Mouse (Mus musculus) midbrain, embryonic 12.5 days (tissue): ENCODE results near the gene Yap1. TPM values are rescaled to one million over a fixed set of nuclear protein-coding genes. Genes with fewer than 3 reads are reported as not detected.

Source experiments
- ATAC-seq: fragments of 200-750 bp; cut with Nextera tagmentation; 2 replicates; pipeline ENCODE4 v1.8.0; 2017; ENCODE audit warnings: low read depth, moderate TSS enrichment, moderate library complexity; ENCODE audit not compliant: low FRiP score
- H3K27ac ChIP-seq: fragments of 300-500 bp; sonication (generic); replicated peaks from 2 replicates; pipeline ENCODE4 v1.5.1; 2016; ENCODE audit warnings: mild to moderate bottlenecking
- H3K27me3 ChIP-seq: fragments of 300-500 bp; sonication (generic); 2 replicates; pipeline ENCODE4 v1.6.1; 2016; ENCODE audit warnings: mild to moderate bottlenecking
- H3K36me3 ChIP-seq: fragments of 300-500 bp; sonication (generic); 2 replicates; pipeline ENCODE4 v1.6.1; 2016
- H3K4me1 ChIP-seq: fragments of 300-500 bp; sonication (generic); 2 replicates; pipeline ENCODE4 v1.6.1; 2016
- H3K4me2 ChIP-seq: fragments of 300-500 bp; sonication (generic); replicated peaks from 2 replicates; pipeline ENCODE4 v1.6.1; 2016; ENCODE audit warnings: mild to moderate bottlenecking, moderate library complexity
- H3K4me3 ChIP-seq: fragments of 300-500 bp; sonication (generic); 2 replicates; pipeline ENCODE4 v1.5.1; 2016; ENCODE audit warnings: mild to moderate bottlenecking
- H3K9ac ChIP-seq: fragments of 300-500 bp; sonication (generic); replicated peaks from 2 replicates; pipeline ENCODE4 v1.6.1; 2016; ENCODE audit warnings: mild to moderate bottlenecking, moderate library complexity
- H3K9me3 ChIP-seq: fragments of 300-500 bp; sonication (generic); 2 replicates; pipeline ENCODE4 v1.6.1; 2016; ENCODE audit warnings: mild to moderate bottlenecking
- WGBS: fragments of 180-500 bp; shearing (Covaris S2); methylation state at CpG from one replicate; pipeline ENCODE4 v1.1.7; 2016; 5-methylcytosine and 5-hydroxymethylcytosine counted together
- polyA plus RNA-seq: library from polyadenylated mRNA; unstranded; fragments of >200 nt; fragmentation: Nextera tagmentation; extraction: Ambion mirVana; gene quantifications from 2 replicates; pipeline ENCODE4 v1.2.1, GENCODE M21; 2016

Gene Yap1
- polyA plus RNA-seq, 1 experiment from 2014 or later = 32.0 TPM

- Histone ChIP-seq H3K4me2 (no peak overlapping the region), H3K27me3 (peaks cover 8% of the 10 kb centered on the region; the same call in 1 of the 2 replicates), H3K9ac (no peak overlapping the region), H3K4me1 (peaks cover 25% of the 10 kb centered on the region), H3K36me3 (peaks cover 23% of the 10 kb centered on the region; the same call in 1 of the 2 replicates), H3K4me3 (no peak overlapping the region), H3K9me3 (no peaks in the 10 kb centered on the region), H3K27ac (no peak overlapping the region)
- no peak for ATAC-seq
- 49% methylated on average over 7 of the region's 7 CpGs for WGBS
These were observed 3.0 kb downstream of the Yap1 start for GRCm38 (mm10) chr9:8001352-8001751.

GRCm38 (mm10) chr9:7994275-7994674, 10.1 kb downstream of the Yap1 start:
- peaks cover 17% of the 10 kb centered on the region; the same call in 1 of the 2 replicates for H3K36me3 ChIP-seq
- H3K27ac ChIP-seq = no peak overlapping the region
- H3K4me3 ChIP-seq = no peak overlapping the region
- 81% methylated on average over 5 of the region's 5 CpGs for whole genome bisulfite sequencing
- no peak overlapping the region for H3K9ac ChIP-seq
- no peaks in the 10 kb centered on the region for H3K9me3 ChIP-seq
- H3K4me2 ChIP-seq = no peak overlapping the region
- H3K4me1 ChIP-seq = no peaks in the 10 kb centered on the region; the same call in 1 of the 2 replicates
- 0 out of 2 replicates have a peak, but pooled peaks have one; percentile 47 for ATAC-seq
- no peaks in the 10 kb centered on the region for H3K27me3 ChIP-seq

- Histone ChIP-seq H3K27ac (no peak overlapping the region), H3K4me1 (no peaks in the 10 kb centered on the region), H3K9me3 (no peaks in the 10 kb centered on the region), H3K9ac (no peak overlapping the region), H3K4me2 (no peak overlapping the region), H3K4me3 (no peak overlapping the region), H3K36me3 (peaks cover 7% of the 10 kb centered on the region; the same call in 1 of the 2 replicates), H3K27me3 (no peaks in the 10 kb centered on the region)
- ATAC-seq = no peak
- WGBS = 81% methylated on average over 3 of the region's 3 CpGs
These were observed 11.7 kb downstream of the Yap1 start for GRCm38 (mm10) chr9:7992651-7993050.

DNA sequence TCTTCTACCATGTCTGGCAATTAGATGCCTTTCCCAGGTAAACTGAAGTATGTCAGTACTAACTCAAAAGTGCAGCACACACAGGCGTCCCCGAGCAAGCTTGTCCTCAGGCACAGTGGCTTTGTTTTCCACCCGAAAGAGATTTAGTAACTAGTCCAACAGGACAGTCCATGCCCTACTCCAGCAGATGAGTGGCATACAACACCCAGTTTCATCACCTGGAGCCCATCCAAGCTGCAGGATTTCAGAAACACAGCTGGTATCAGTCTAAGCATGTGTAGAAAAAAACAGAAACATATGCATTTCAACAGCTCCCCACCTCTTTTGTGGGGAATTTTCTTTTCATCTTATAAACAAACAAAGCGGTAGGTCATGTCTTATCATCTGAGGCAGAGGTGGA, 13.5 kb downstream of the Yap1 start:
- H3K9me3 ChIP-seq = no peaks in the 10 kb centered on the region
- H3K27ac ChIP-seq = no peak overlapping the region
- no peak for ATAC-seq
- no peak overlapping the region for H3K4me2 ChIP-seq
- 90% methylated on average over 4 of the region's 4 CpGs for WGBS
- no peak overlapping the region for H3K4me3 ChIP-seq
- no peaks in the 10 kb centered on the region for H3K27me3 ChIP-seq
- peaks cover 4% of the 10 kb centered on the region; the same call in 1 of the 2 replicates for H3K36me3 ChIP-seq
- H3K4me1 ChIP-seq = no peaks in the 10 kb centered on the region
- H3K9ac ChIP-seq = no peak overlapping the region

GRCm38 (mm10) chr9:7987119-7987518, 17.3 kb downstream of the Yap1 start:
- no peaks in the 10 kb centered on the region for H3K27me3 ChIP-seq
- no peak overlapping the region for H3K4me2 ChIP-seq
- no peaks in the 10 kb centered on the region for H3K9me3 ChIP-seq
- no peak for ATAC-seq
- H3K36me3 ChIP-seq = peaks cover 4% of the 10 kb centered on the region; the same call in 1 of the 2 replicates
- H3K4me3 ChIP-seq = no peak overlapping the region
- H3K9ac ChIP-seq = no peak overlapping the region
- 88% methylated on average over 5 of the region's 5 CpGs for WGBS
- peaks cover 4% of the 10 kb centered on the region; the same call in 1 of the 2 replicates for H3K4me1 ChIP-seq
- no peak overlapping the region for H3K27ac ChIP-seq

DNA sequence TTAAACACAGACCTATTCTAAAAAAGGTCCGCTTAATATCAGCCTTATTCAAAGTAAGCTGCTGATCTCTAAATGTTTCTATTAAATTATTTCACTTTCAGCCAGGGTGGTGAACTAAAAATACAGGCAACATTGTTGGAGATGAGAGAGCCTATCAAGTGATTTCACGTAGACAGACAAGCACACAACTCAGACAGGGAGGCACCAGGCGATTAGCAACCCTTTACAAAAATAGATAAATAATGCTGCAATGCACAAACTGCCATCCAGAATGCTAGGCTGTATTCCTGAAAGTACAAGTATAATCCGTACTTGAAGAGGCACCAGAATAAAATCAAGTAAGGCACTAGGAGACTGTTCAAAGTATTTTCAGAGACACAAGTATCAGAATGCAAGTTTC, 20.1 kb downstream of the Yap1 start:
- Histone ChIP-seq H3K27ac (no peak overlapping the region), H3K4me1 (peaks cover 4% of the 10 kb centered on the region; the same call in 1 of the 2 replicates), H3K4me3 (no peak overlapping the region), H3K9ac (no peak overlapping the region), H3K27me3 (no peaks in the 10 kb centered on the region), H3K9me3 (no peaks in the 10 kb centered on the region), H3K4me2 (no peak overlapping the region), H3K36me3 (no peaks in the 10 kb centered on the region)
- 77% methylated on average over 4 of the region's 4 CpGs for WGBS
- no peak for ATAC-seq

DNA sequence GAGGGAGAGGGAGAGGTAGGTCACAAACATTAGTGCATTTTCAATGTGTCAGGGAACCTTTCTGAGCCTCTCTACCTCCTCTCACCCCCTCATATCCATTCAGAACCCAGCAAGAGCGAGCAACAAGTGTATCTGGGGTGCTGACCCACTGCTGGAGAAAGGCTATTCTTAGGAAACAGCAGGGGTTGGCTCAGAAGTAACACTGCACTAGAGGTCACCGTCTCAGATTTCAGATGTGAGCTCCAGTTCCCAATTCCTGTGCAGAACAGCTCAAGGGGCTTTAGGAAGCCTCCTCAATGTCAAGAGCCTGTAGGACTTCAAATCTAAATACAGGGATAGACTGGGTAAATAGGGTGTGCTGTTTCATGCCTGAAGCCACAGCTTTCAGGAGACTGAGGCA, 20.7 kb downstream of the Yap1 start:
- H3K4me1 ChIP-seq = peaks cover 4% of the 10 kb centered on the region; the same call in 1 of the 2 replicates
- H3K4me3 ChIP-seq = no peak overlapping the region
- H3K27ac ChIP-seq = no peak overlapping the region
- ATAC-seq = no peak
- no peaks in the 10 kb centered on the region for H3K27me3 ChIP-seq
- H3K36me3 ChIP-seq = no peaks in the 10 kb centered on the region
- H3K9ac ChIP-seq = no peak overlapping the region
- H3K9me3 ChIP-seq = no peaks in the 10 kb centered on the region
- no peak overlapping the region for H3K4me2 ChIP-seq
- WGBS = 11% methylated on average over 2 of the region's 2 CpGs

- 90% methylated on average over 2 of the region's 2 CpGs for WGBS
- Histone ChIP-seq H3K27me3 (no peaks in the 10 kb centered on the region), H3K36me3 (no peaks in the 10 kb centered on the region), H3K27ac (no peak overlapping the region), H3K4me3 (no peak overlapping the region), H3K4me1 (peaks cover 4% of the 10 kb centered on the region; the same call in 1 of the 2 replicates), H3K9me3 (no peaks in the 10 kb centered on the region), H3K9ac (no peak overlapping the region), H3K4me2 (no peak overlapping the region)
- ATAC-seq = no peak
These were observed 24.2 kb downstream of the Yap1 start for GRCm38 (mm10) chr9:7980162-7980561.

DNA sequence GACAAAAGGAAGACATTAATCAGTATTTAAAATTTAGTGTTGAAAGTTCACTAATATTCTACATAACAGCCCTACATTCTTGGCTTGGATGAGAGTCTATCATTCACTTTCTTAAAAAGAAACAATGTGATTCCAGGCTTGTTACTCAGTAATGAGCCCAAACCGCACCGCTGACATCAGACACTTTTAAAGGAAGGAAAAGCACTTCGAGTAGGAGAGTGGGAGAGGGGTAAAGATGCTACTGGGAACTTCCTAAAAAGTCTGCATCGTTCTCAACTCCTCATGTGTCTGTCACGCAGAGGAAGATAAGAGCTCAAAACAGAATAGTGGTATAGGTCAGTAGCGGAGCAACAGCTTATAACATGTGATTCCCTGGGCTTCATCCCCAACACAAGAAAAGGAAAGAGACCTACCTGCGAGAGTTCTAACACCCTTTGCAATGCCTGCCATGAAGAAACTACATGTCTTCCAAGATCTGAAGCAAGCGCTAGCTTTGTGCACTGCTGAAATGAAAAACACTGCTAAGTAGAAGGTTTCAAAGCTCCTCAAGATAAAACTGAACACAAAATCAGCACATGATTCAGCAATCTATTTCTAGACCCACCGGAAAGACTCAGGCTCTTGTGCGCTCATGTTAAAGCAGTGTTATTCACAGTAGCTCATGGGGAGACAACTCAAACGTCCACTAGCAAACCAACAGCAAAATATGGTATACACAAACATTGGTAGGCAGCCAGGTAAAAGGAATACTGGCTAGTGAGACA, 25.1 kb downstream of the Yap1 start:
- Histone ChIP-seq H3K4me2 (no peak overlapping the region), H3K27me3 (no peaks in the 10 kb centered on the region), H3K9me3 (no peaks in the 10 kb centered on the region), H3K27ac (no peak overlapping the region), H3K9ac (no peak overlapping the region), H3K4me1 (peaks cover 4% of the 10 kb centered on the region; the same call in 1 of the 2 replicates), H3K36me3 (no peaks in the 10 kb centered on the region), H3K4me3 (no peak overlapping the region)
- no peak for ATAC-seq
- 94% methylated on average over 11 of the region's 11 CpGs for WGBS

- H3K9ac ChIP-seq = no peak overlapping the region
- 93% methylated on average over 3 of the region's 3 CpGs for WGBS
- H3K4me1 ChIP-seq = 0 out of 2 replicates have a peak, but pooled peaks cover under 1% of the 10 kb centered on the region
- H3K4me3 ChIP-seq = no peak overlapping the region
- no peak overlapping the region for H3K4me2 ChIP-seq
- no peaks in the 10 kb centered on the region for H3K27me3 ChIP-seq
- no peak overlapping the region for H3K27ac ChIP-seq
- H3K9me3 ChIP-seq = no peaks in the 10 kb centered on the region
- H3K36me3 ChIP-seq = peaks cover 2% of the 10 kb centered on the region; the same call in 1 of the 2 replicates
- ATAC-seq = no peak
These were observed 25.9 kb downstream of the Yap1 start for GRCm38 (mm10) chr9:7978502-7978901.

GRCm38 (mm10) chr9:7977587-7977986, 26.8 kb downstream of the Yap1 start:
- H3K4me3 ChIP-seq = no peak overlapping the region
- no peaks in the 10 kb centered on the region for H3K27me3 ChIP-seq
- ATAC-seq = no peak
- H3K36me3 ChIP-seq = peaks cover 10% of the 10 kb centered on the region; the same call in 1 of the 2 replicates
- 91% methylated on average over 5 of the region's 5 CpGs for WGBS
- H3K27ac ChIP-seq = no peak overlapping the region
- no peaks in the 10 kb centered on the region for H3K4me1 ChIP-seq
- no peaks in the 10 kb centered on the region for H3K9me3 ChIP-seq
- no peak overlapping the region for H3K9ac ChIP-seq
- H3K4me2 ChIP-seq = no peak overlapping the region

DNA sequence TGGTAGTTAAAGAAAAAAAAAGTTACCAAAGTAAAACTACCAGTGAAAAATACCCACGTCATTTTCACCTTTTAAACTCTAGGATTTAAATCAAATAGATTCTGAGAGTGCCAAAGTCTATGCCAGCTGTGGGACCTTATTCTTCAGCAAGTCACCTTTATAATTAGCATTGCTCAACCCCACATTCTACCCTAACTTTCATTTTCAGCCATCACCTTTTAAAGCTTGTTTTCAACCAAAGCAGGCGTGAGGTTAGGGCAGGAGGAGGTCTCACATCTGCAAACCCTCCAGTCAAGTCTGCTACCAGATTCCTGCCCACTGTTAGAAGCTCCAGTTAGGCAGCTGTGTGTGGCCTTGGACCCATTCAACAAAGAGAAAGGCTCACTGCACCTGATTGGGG, 32.4 kb downstream of the Yap1 start:
- Histone ChIP-seq H3K9me3 (no peaks in the 10 kb centered on the region), H3K4me1 (peaks cover 5% of the 10 kb centered on the region; the same call in 1 of the 2 replicates), H3K4me3 (no peak overlapping the region), H3K9ac (no peak overlapping the region), H3K36me3 (peaks cover 10% of the 10 kb centered on the region; the same call in 1 of the 2 replicates), H3K27me3 (no peaks in the 10 kb centered on the region), H3K4me2 (no peak overlapping the region), H3K27ac (no peak overlapping the region)
- WGBS = 81% methylated on average over 2 of the region's 2 CpGs
- ATAC-seq = no peak
